Mouse (Mus musculus): Measurements from ENCODE around the gene Bhlhe23.

Bhlhe23 gene

GRCm38 (mm10) chr2:180727613-180728021 is 49.1 kb downstream of the Bhlhe23 start:
- no peak for ATAC-seq (ENCODE audit: insufficient number of reproducible peaks, low FRiP score, low TSS enrichment)

- no peak for ATAC-seq (ENCODE audit: insufficient number of reproducible peaks, low FRiP score, low TSS enrichment)
Measured at GRCm38 (mm10) chr2:180726658-180727442, 49.9 kb downstream of the Bhlhe23 start.

DNA sequence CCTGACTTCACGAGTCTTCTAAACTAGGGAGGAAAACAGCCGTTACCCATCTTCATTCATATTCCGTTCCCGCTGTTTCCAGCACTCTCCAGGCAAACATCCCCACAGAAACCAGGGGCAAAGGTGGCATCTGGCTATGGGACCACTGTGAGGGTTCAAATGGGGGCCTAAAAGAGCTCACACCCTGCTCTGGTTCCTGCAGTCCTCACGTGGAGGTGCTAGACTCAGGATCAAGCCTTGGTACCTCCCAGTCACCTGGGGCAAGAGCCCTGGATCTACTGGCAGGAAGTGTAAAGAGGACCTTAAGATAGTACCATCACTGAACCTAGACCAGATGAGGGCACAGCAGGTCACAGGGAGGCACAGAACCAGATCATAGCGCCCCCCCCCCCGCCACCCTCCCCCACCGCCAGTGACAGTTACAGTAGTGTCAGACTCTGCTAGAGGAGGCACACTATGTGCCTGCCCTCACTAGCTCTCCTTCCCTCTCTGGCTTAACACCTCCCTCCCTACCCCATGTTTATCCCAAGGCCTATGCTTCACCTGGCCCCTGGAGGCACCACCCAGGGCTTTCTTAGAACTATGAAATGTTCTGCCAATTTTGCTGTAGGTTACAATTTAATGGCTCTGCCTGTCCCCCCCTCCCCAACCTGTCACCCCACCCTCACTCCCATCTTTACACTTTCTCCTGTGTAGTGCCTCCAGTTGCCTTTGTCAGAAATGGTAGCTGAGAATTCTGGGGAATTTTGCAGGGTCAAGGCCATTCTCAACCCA is 50.7 kb downstream of the Bhlhe23 start:
- no peak for ATAC-seq (ENCODE audit: insufficient number of reproducible peaks, low FRiP score, low TSS enrichment)

DNA sequence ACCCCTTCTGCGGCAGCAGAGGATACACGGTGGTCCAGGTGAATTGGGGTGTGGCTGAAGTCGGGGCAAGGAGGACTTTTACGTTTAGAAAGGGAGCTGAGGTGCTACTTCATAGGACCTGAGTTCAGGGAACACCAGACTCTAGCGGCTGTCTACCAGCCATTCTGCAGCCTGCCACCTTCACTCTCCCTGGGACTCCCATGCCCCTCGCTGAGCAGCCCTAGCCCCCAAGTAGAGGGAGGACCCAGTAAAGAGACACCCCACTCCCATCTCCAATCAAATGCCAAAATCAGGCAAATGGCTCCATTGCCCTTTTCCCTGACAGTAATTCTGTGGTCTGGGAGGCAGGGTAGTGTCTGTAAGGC is 51.3 kb downstream of the Bhlhe23 start:
- ATAC-seq (ENCODE audit: insufficient number of reproducible peaks, low FRiP score, low TSS enrichment), result no peak

DNA sequence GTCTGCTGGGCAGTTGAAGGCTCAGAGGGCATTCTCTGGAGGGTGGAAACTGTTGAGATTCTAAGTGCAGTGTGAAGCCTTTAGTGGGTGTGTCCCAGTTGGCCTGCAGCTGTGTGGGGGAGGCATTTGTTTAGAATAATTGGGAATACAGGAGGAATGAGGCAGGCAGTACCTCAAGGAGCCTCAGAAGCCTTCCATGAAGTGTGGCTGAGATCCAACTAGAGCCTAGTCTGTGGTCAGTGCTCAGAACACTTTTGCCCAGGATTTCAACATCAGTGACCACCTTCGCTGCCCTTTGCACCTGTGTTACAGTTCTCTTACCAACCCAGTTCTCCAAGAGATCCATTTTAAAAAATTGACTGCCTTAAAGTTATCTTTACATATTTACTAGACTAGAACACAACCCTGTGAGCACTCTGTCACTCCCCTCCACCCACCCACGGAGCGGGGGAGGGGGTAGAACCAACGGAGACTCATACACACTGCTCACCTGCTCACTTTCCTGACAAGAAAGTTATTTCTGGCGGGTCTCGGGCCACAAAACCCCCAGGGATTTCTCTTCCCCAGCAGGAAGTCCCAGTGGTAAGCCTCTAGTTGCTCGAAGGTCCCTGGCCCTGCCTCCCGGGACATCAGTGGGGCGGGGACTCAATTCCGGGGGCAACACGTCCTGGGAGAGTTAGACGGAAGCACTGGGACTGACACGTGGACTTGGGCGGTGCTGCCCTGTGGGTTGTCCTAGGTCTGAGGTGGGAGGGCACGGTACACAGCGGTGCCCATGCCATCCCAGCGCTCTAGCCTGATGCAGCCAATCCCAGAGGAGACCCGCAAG is 51.9 kb downstream of the Bhlhe23 start, which contains the start of gene Slc17a9:
TSS of gene Slc17a9 (plus strand) at position 679 of the 829 bp plus-strand sequence.
- no peak for ATAC-seq (ENCODE audit: insufficient number of reproducible peaks, low FRiP score, low TSS enrichment)

All from cerebellum, adult (tissue).